Mouse (Mus musculus): ENCODE measurements around the gene Mfrp.
A peak's percentile ranks its signal among the peaks of the same experiment; 100 is the strongest.
"Not testable (repeated sequence)": the region's sequence is repeated elsewhere in the genome, so short reads cannot be mapped to it uniquely, and the experiment has no call there.

Mfrp gene

GRCm38 (mm10) chr9:44106182-44106581 lies 4.7 kb downstream of the Mfrp start:
- no peak for DNase-seq

- DNase-seq, result peak; percentile 51 to 55
Observed at GRCm38 (mm10) chr9:44106596-44106995, 5.1 kb downstream of the Mfrp start.

- DNase-seq, result peak in 1 of 2 experiments; percentile 55
Observed at GRCm38 (mm10) chr9:44107110-44107509, 5.6 kb downstream of the Mfrp start, which contains the start of gene C1qtnf5. Gene C1qtnf5 (plus strand): TSS chr9:44107245.

- DNase-seq, result peak in 1 of 2 experiments; percentile 63
Observed at GRCm38 (mm10) chr9:44107557-44108179, 6.1 kb downstream of the Mfrp start.

GRCm38 (mm10) chr9:44108269-44109055 lies 6.9 kb downstream of the Mfrp start:
- DNase-seq, result no peak

GRCm38 (mm10) chr9:44109360-44110095 lies 8.0 kb downstream of the Mfrp start:
- peak; percentile 79 to 88 for DNase-seq

GRCm38 (mm10) chr9:44111909-44112308 lies 10.4 kb downstream of the Mfrp start:
- DNase-seq, result not testable (repeated sequence)

GRCm38 (mm10) chr9:44113105-44113789 lies 11.7 kb downstream of the Mfrp start, which contains the start of the genes Gm49380 and Rnf26:
Gene Gm49380 (minus strand): TSS chr9:44113500.
Gene Rnf26 (minus strand): TSS chr9:44113517.
- peak; percentile 95 to 97 for DNase-seq

- no peak for DNase-seq
Observed at GRCm38 (mm10) chr9:44114453-44114852, 12.9 kb downstream of the Mfrp start.

GRCm38 (mm10) chr9:44115599-44115998 lies 14.1 kb downstream of the Mfrp start:
- no peak for DNase-seq

GRCm38 (mm10) chr9:44116182-44116581 lies 14.7 kb downstream of the Mfrp start:
- no peak for DNase-seq

GRCm38 (mm10) chr9:44119011-44119410 lies 17.5 kb downstream of the Mfrp start:
- peak in 1 of 2 experiments; percentile 41 for DNase-seq

- no peak for DNase-seq
Observed at GRCm38 (mm10) chr9:44119948-44120465, 18.5 kb downstream of the Mfrp start.

- no peak for DNase-seq
Observed at GRCm38 (mm10) chr9:44124317-44124716, 22.8 kb downstream of the Mfrp start.

GRCm38 (mm10) chr9:44125026-44125425 lies 23.5 kb downstream of the Mfrp start:
- no peak for DNase-seq

- DNase-seq, result peak; percentile 87 to 94
Observed at GRCm38 (mm10) chr9:44125546-44126428, 24.3 kb downstream of the Mfrp start.

GRCm38 (mm10) chr9:44126746-44127145 lies 25.2 kb downstream of the Mfrp start:
- DNase-seq, result no peak

GRCm38 (mm10) chr9:44127351-44127801 lies 25.8 kb downstream of the Mfrp start:
- no peak for DNase-seq

GRCm38 (mm10) chr9:44129633-44130032 lies 28.1 kb downstream of the Mfrp start:
- no peak for DNase-seq

GRCm38 (mm10) chr9:44130034-44130433 lies 28.5 kb downstream of the Mfrp start:
- DNase-seq, result peak in 1 of 2 experiments; percentile 47
